Mouse (Mus musculus): ENCODE results near the gene Tpgs1. TPM values are rescaled to one million over a fixed set of nuclear protein-coding genes. Genes with fewer than 3 reads are reported as not detected.

Tpgs1 gene
- total and polyA plus RNA-seq, 3 experiments = 42.0 to 58.9 (median 42.8) TPM

GRCm38 (mm10) chr10:79704065-79704969, 35.1 kb downstream of the Tpgs1 start, which contains the start of gene Bsg:
TSS of gene Bsg (plus strand) at chr10:79704491.
- dilution Hi-C loops (cut with MboI; ENCODE audit: extremely low pct_ligation_motif_present, extremely low pct_unique_long_range_greater_than_20kb, low sequenced_read_pairs) (no loop called here), in situ Hi-C loops (cut with MboI; ENCODE audit: low pct_ligation_motif_present, low pct_unique_long_range_greater_than_20kb, low sequenced_read_pairs) (no loop called here)
- peaks cover 12 to 36% of the 10 kb centered on the region in 2 experiments for H3K36me3 ChIP-seq (replicated peaks in 1 of 2; ENCODE audit: control insufficient read depth in 1 of 2, insufficient read depth in 1 of 2, low read length in 1 of 2)
- H3K4me3 ChIP-seq (replicated peaks in 1 of 3; ENCODE audit: low read depth in 2 of 3, low read length in 2 of 3, poor library complexity in 1 of 3) = peak within 1 kb of the TSS; percentile 82 to 94 (median 87)
- peak; percentile 97 for TF ChIP-seq MAX (IDR thresholded peaks at IDR 0.05; ENCODE audit: low read length)
- no peak; the same call in 1 of the 2 replicates for TF ChIP-seq CHD1 (IDR thresholded peaks at IDR 0.05; ENCODE audit: low read depth, low read length)
- TF ChIP-seq PAX5 (IDR thresholded peaks at IDR 0.05; ENCODE audit: low read length) = no peak
- TF ChIP-seq GABPA (IDR thresholded peaks at IDR 0.05; ENCODE audit: insufficient replicate concordance, low read depth, low read length) = no peak
- TF ChIP-seq EP300 (IDR thresholded peaks at IDR 0.05; ENCODE audit: low read length) = no peak
- TF ChIP-seq RAD21 (IDR thresholded peaks at IDR 0.05; ENCODE audit: low read depth, low read length) = no peak
- peak; percentile 19; the same call in 1 of the 2 replicates for TF ChIP-seq SMC3 (IDR thresholded peaks at IDR 0.05; ENCODE audit: low read depth, low read length)
- TF ChIP-seq NELFE (IDR thresholded peaks at IDR 0.05; ENCODE audit: low read depth, low read length) = peak; percentile 98
- peak; percentile 65; the same call in 1 of the 2 replicates for TF ChIP-seq E2F4 (IDR thresholded peaks at IDR 0.05; ENCODE audit: insufficient replicate concordance, low read depth, low read length)
- peak; percentile 88 for TF ChIP-seq POLR2AphosphoS2 (IDR thresholded peaks at IDR 0.05; ENCODE audit: low read depth, low read length)
- no peak for TF ChIP-seq KAT2A (IDR thresholded peaks at IDR 0.05; ENCODE audit: insufficient replicate concordance, low read length)
- TF ChIP-seq POLR2A (IDR thresholded peaks at IDR 0.05; ENCODE audit: low read depth, low read length) = peak; percentile 99
- TF ChIP-seq ZKSCAN1 (IDR thresholded peaks at IDR 0.05; ENCODE audit: borderline replicate concordance, low read depth, low read length) = no peak
- peak; percentile 43; the same call in 1 of the 2 replicates for TF ChIP-seq ELF1 (IDR thresholded peaks at IDR 0.05; ENCODE audit: low read depth, low read length)
- peak; percentile 96 for TF ChIP-seq ZMIZ1 (IDR thresholded peaks at IDR 0.05; ENCODE audit: low read depth, low read length)
- TF ChIP-seq MXI1 (IDR thresholded peaks at IDR 0.05; ENCODE audit: low read depth, low read length) = peak; percentile 65; the same call in 1 of the 2 replicates
- peak; percentile 96 for TF ChIP-seq USF1 (IDR thresholded peaks at IDR 0.05; ENCODE audit: low read depth, low read length)
- peak; percentile 9 to 56; a peak in 2 of 4 replicates for TF ChIP-seq CTCF (conservative IDR thresholded peaks at IDR 0.05 in 1 of 2, IDR thresholded peaks at IDR 0.05 in 1 of 2; ENCODE audit: low read depth in 2 of 2, low read length in 2 of 2)
- TF ChIP-seq TCF12 (IDR thresholded peaks at IDR 0.05; ENCODE audit: low read depth, low read length) = peak; percentile 92
- TF ChIP-seq MEF2A (IDR thresholded peaks at IDR 0.05; ENCODE audit: borderline replicate concordance, low read depth, low read length) = no peak
- TF ChIP-seq IRF4 (IDR thresholded peaks at IDR 0.05; ENCODE audit: low read depth, low read length) = peak; percentile 8; the same call in 1 of the 2 replicates
- TF ChIP-seq RCOR1 (conservative IDR thresholded peaks at IDR 0.05; ENCODE audit: low read depth, low read length) = no peak
- no peak for TF ChIP-seq MAFK (IDR thresholded peaks at IDR 0.05; ENCODE audit: insufficient replicate concordance, low read length)
- TF ChIP-seq SIN3A (IDR thresholded peaks at IDR 0.05; ENCODE audit: low read length) = peak; percentile 45; the same call in 1 of the 2 replicates
- TF ChIP-seq MAZ (IDR thresholded peaks at IDR 0.05; ENCODE audit: low read depth, low read length) = peak; percentile 77
- TF ChIP-seq BHLHE40 (IDR thresholded peaks at IDR 0.05; ENCODE audit: low read depth, low read length) = peak; percentile 92
- peak; percentile 64 for TF ChIP-seq HCFC1 (IDR thresholded peaks at IDR 0.05; ENCODE audit: low read depth, low read length)
- no peak for TF ChIP-seq JUN (IDR thresholded peaks at IDR 0.05; ENCODE audit: insufficient read depth, low read depth, low read length)
- no peak for TF ChIP-seq ZC3H11A (IDR thresholded peaks at IDR 0.05; ENCODE audit: low read depth, low read length)
- TF ChIP-seq NRF1 (IDR thresholded peaks at IDR 0.05; ENCODE audit: low read depth, low read length) = peak; percentile 80
- no peak for TF ChIP-seq JUND (conservative IDR thresholded peaks at IDR 0.05; ENCODE audit: low read depth, low read length)
- peak; percentile 53; the same call in 1 of the 2 replicates for TF ChIP-seq MYC (IDR thresholded peaks at IDR 0.05; ENCODE audit: low read depth, low read length)
- TF ChIP-seq CHD2 (IDR thresholded peaks at IDR 0.05; ENCODE audit: low read length) = no peak
- no peak for TF ChIP-seq ZNF384 (IDR thresholded peaks at IDR 0.05; ENCODE audit: low read depth, low read length)
- TF ChIP-seq USF2 (conservative IDR thresholded peaks at IDR 0.05; ENCODE audit: low read depth, low read length) = peak; percentile 92
- TF ChIP-seq UBTF (IDR thresholded peaks at IDR 0.05; ENCODE audit: low read depth, low read length) = no peak
- TF ChIP-seq TBP (conservative IDR thresholded peaks at IDR 0.05; ENCODE audit: low read depth, low read length) = 0 out of 2 replicates have a peak, but pooled peaks have one; percentile 73
- no peak for TF ChIP-seq ETS1 (conservative IDR thresholded peaks at IDR 0.05; ENCODE audit: low read depth, low read length)
- H3K27me3 ChIP-seq (replicated peaks) = no peaks in the 10 kb centered on the region
- DNase-seq (ENCODE audit: extremely low read depth) = peak; percentile 98
- no peaks in the 10 kb centered on the region for H3K9me3 ChIP-seq (replicated peaks; ENCODE audit: low read length)
- peak within 1 kb of the TSS; percentile 64 for H3K4me2 ChIP-seq (ENCODE audit: insufficient read depth, low read depth, poor library complexity, severe bottlenecking)
- peaks cover 21 to 33% of the 10 kb centered on the region in 2 experiments for H3K4me1 ChIP-seq (ENCODE audit: control insufficient read depth in 1 of 2, insufficient read depth in 2 of 2)
- peak within 1 kb of the TSS; percentile 95 for H3K9ac ChIP-seq (ENCODE audit: insufficient read depth, low read depth)
- H3K79me2 ChIP-seq (replicated peaks; ENCODE audit: control insufficient read depth, extremely low read depth, insufficient read depth, poor library complexity, severe bottlenecking) = peaks cover 46% of the 10 kb centered on the region
- H3K27ac ChIP-seq (ENCODE audit: insufficient read depth, low read depth) = no peak within 1 kb of the TSS
